Mouse (Mus musculus) telencephalon, adult 2 months (tissue): ENCODE data around the gene Rab2b.
A peak's percentile ranks its signal among the peaks of the same experiment; 100 is the strongest.

Source experiments
- DNase-seq: peaks from one replicate; pipeline ENCODE4 v3.0.0-alpha.2; 2011; ENCODE audit warnings: low read depth, low spot score

Rab2b gene

GRCm38 (mm10) chr14:52277210-52277609 is 2.1 kb downstream of the Rab2b start:
- DNase-seq = no peak

DNA sequence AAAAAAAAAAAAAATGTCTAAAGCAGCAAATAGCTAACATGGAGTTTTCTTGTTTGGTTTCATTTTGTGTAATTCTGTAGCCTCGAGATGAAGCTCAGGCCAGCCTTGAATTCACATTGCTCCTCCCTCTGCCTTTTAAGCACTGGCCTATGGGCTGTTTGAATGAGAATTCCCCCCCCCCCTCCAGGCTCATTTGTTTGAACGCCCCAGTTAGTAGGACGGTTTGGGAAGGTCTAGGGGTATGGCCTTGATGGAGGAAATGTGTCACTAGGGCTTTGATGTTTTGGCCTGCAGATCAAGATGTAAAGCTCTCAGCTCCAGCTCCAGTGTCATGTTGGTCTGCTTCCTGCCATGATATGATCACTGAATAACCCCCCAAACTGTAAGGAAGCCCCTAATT is 6.6 kb downstream of the Rab2b start:
- no peak for DNase-seq

DNA sequence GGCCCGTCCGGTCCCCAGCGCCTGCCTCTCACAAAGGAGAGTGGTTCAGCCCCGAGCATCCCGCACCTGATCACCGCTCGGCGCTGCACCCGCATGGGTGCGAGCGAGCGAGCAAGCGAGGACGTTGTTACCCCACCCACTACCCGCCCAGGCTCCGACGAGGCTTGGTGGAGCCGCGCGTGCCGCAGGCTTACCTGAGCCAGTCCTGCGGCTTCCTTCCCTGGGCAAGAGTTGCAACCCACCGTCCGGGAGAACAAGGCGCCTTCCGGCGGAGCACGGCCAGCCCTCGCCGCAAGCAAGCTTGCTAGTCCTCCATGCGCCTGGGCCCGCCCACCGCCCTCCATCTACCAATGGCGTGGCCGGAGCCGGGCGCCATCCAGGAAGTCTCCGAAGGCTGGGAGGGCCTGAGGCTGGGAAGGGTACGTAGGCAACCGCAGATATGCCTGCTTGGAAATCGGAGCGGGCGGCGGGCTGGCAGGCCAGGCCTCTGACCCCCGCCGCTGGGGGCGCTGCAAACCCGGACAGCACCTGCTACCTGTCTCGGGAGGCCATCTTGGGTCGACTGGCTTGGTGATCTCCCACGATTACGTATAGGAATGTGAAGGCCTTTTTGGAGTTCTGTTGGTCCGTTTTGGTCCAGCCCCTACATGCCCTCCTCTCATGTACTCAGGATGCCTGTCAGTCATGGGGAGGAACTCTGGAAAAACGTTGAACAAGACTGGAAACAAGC is 21.7 kb downstream of the Rab2b start, which contains the start of gene Chd8:
TSS of gene Chd8 (minus strand) at position 297 of the 730 bp plus-strand sequence.
- peak; percentile 98 for DNase-seq

DNA sequence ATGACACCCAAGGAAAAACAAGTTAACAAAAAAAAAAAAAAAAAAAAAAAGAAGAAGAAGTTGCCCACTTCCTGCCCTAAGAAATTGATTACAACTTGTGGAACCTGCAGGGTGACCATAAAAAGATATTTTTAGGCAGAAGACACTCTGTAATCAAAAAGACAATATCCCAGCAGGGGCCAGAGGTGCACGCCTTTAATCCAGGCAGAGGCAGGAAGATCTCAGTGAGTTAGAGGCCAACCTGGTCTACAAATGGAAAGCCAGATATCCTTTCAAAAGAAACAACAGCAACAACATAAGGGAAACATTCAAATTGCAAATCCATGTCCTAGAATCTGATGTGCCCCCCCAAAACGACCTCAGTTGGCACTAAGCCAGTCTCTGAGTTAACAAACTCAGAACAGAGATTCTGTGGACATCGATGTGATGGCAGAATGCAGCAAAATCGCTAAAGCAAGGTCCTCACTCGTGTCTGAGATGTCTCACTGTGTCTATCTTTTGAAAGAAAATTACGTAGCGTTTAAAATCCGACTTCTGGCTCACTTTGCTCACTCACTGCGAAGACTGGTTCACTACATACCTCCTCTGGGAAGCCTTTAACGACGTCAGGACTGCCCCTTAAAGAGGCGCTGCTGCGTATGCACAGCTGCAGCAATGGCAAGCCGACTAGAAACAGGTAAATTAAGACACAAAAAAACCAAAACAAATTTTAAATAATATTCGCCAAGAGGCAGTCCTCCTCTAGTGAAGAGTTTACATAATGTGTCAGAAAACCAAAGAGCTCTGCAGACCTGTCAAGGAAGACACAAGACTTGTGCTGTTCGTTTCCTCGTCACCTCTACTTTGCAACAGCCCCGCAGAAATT is 22.8 kb downstream of the Rab2b start:
- peak; percentile 29 for DNase-seq

GRCm38 (mm10) chr14:52246129-52246528 is 33.2 kb downstream of the Rab2b start:
- no peak for DNase-seq

GRCm38 (mm10) chr14:52244690-52245042 is 34.7 kb downstream of the Rab2b start:
- no peak for DNase-seq

GRCm38 (mm10) chr14:52244041-52244689 is 35.2 kb downstream of the Rab2b start:
- peak; percentile 98 for DNase-seq

GRCm38 (mm10) chr14:52236216-52236615 is 43.1 kb downstream of the Rab2b start:
- DNase-seq = no peak

DNA sequence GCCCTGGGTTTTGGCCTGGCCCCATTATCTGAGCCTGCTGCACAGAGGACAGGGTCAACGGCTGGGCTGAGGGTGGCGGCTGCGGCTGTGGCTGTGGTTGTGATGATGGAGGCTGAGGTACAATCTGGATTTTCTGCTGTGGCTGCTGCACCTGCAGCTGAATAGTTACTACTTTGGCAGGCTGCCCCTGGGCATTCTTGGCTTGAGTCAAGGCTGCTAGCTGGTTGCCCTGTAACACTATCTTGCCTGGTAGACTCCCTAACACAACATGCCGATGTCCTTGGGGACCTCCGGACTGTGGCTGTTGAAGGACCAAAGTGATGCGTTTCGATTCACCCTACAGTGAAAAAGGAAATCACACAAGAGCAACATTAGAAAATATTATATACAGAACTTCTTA is 44.2 kb downstream of the Rab2b start:
- DNase-seq = no peak

GRCm38 (mm10) chr14:52232249-52232648 is 47.1 kb downstream of the Rab2b start:
- no peak for DNase-seq

DNA sequence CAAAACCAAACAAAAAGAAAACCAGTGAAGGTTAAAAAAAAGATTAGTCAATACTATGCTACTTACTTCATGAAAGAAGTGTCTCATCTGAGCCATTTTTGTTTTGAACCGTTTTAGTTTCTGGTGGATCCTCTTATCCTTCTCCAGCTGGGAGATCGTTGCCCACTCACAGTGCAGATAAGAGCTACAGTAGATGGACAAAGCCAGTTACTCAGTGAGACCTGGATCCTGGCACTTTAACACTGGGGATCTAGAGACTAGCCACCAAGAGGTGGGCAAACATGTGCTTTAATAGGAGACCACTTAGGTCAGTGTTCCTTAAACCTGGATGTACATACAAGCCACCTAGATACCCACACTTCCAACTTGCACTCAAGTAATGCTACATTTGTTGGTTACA is 53.4 kb downstream of the Rab2b start:
- DNase-seq = no peak

GRCm38 (mm10) chr14:52217261-52217660 is 62.1 kb downstream of the Rab2b start:
- no peak for DNase-seq
